Mouse (Mus musculus) left cerebral cortex, adult 11 months (tissue): ENCODE measurements at regions not wholly inside any gene's neighbourhood (a gene's known extent, or its start where the extent isn't known, plus 50 kb on each side); places are given as distances from the start of the nearest gene placed in this dataset.
A peak's percentile ranks its signal among the peaks of the same experiment; 100 is the strongest.

Experiments
- DNase-seq: peaks from one replicate; pipeline ENCODE4 v3.0.0; 2022; ENCODE audit warnings: low spot score

GRCm38 (mm10) chr2:74463407-74463806 lies 115.8 kb downstream of the Lnpk start:
- peak; percentile 19 for DNase-seq

GRCm38 (mm10) chr2:74461211-74461844 lies 117.9 kb downstream of the Lnpk start:
- DNase-seq, result no peak

GRCm38 (mm10) chr2:74454431-74454830 lies 124.8 kb downstream of the Lnpk start:
- no peak for DNase-seq

- no peak for DNase-seq
Observed at GRCm38 (mm10) chr2:74452679-74453078, 126.6 kb downstream of the Lnpk start.

- DNase-seq, result no peak
Observed at GRCm38 (mm10) chr2:74451578-74451977, 127.7 kb downstream of the Lnpk start.

- no peak for DNase-seq
Observed at GRCm38 (mm10) chr2:74451038-74451437, 128.2 kb downstream of the Lnpk start.

GRCm38 (mm10) chr2:74450064-74450765 lies 129.0 kb downstream of the Lnpk start:
- no peak for DNase-seq

GRCm38 (mm10) chr2:74435184-74435911 lies 143.9 kb downstream of the Lnpk start:
- DNase-seq, result no peak

GRCm38 (mm10) chr2:74426746-74427145 lies 152.5 kb downstream of the Lnpk start:
- peak; percentile 29 for DNase-seq

- DNase-seq, result peak; percentile 44
Observed at GRCm38 (mm10) chr2:74424726-74425125, 154.5 kb downstream of the Lnpk start.

- DNase-seq, result no peak
Observed at GRCm38 (mm10) chr2:74416097-74416496, 163.1 kb downstream of the Lnpk start.

- DNase-seq, result no peak
Observed at GRCm38 (mm10) chr2:74414721-74415120, 164.5 kb downstream of the Lnpk start.

- DNase-seq, result peak; percentile 30
Observed at GRCm38 (mm10) chr2:74409856-74410404, 169.3 kb downstream of the Lnpk start.

GRCm38 (mm10) chr2:74404493-74404892 lies 174.7 kb downstream of the Lnpk start:
- DNase-seq, result no peak

- DNase-seq, result no peak
Observed at GRCm38 (mm10) chr2:74391064-74391463, 188.2 kb downstream of the Lnpk start.

GRCm38 (mm10) chr2:74388078-74388477 lies 191.2 kb downstream of the Lnpk start:
- DNase-seq, result peak; percentile 30

- DNase-seq, result peak; percentile 10
Observed at GRCm38 (mm10) chr2:74384918-74385317, 194.3 kb downstream of the Lnpk start.

- no peak for DNase-seq
Observed at GRCm38 (mm10) chr2:74380574-74381287, 198.5 kb downstream of the Lnpk start.

GRCm38 (mm10) chr2:74378709-74379108 lies 200.5 kb downstream of the Lnpk start:
- DNase-seq, result no peak

- no peak for DNase-seq
Observed at GRCm38 (mm10) chr2:74373938-74374337, 205.3 kb downstream of the Lnpk start.

- DNase-seq, result no peak
Observed at GRCm38 (mm10) chr2:74373056-74373455, 206.2 kb downstream of the Lnpk start.

- no peak for DNase-seq
Observed at GRCm38 (mm10) chr2:74363255-74363654, 216.0 kb downstream of the Lnpk start.
